Mouse (Mus musculus): ENCODE data around the gene Bcar3. TPM values are rescaled to one million over a fixed set of nuclear protein-coding genes. Genes with fewer than 3 reads are reported as not detected.
"Not testable (repeated sequence)": the region's sequence is repeated elsewhere in the genome, so short reads cannot be mapped to it uniquely, and the experiment has no call there.

Gene Bcar3
- total RNA-seq, 1 experiment from 2014 or later = 64.5 TPM

- no peak for ATAC-seq (ENCODE audit: extremely low read depth, insufficient number of reproducible peaks, low FRiP score, poor library complexity, severe bottlenecking)
Observed at GRCm38 (mm10) chr3:122371646-122372341, 77.9 kb downstream of the Bcar3 start.

GRCm38 (mm10) chr3:122372617-122373016, 78.7 kb downstream of the Bcar3 start:
- no peak for ATAC-seq (ENCODE audit: extremely low read depth, insufficient number of reproducible peaks, low FRiP score, poor library complexity, severe bottlenecking)

- no peak for ATAC-seq (ENCODE audit: extremely low read depth, insufficient number of reproducible peaks, low FRiP score, poor library complexity, severe bottlenecking)
Observed at GRCm38 (mm10) chr3:122376011-122376410, 82.1 kb downstream of the Bcar3 start.

DNA sequence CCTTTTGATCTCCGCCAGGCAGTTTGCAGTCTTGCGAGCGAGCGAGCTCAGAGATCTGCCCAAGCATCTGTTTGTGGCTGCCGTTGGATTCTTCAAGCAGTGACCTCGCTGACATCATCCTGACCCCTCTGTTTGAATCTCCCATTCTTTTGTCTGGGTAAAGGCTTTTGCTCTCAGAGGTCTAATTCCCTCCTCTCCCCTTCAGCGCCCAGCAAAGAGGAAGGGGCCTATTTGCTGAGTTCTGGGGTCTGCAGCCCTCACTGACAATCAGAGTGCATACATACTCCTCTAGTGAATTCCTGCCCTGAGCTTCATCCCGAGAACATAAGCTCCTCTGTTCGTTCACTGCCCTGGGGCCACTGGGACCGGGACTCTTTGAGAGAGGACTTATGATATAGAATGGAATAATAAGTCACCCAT, 82.5 kb downstream of the Bcar3 start:
- ATAC-seq (ENCODE audit: extremely low read depth, insufficient number of reproducible peaks, low FRiP score, poor library complexity, severe bottlenecking) = no peak

DNA sequence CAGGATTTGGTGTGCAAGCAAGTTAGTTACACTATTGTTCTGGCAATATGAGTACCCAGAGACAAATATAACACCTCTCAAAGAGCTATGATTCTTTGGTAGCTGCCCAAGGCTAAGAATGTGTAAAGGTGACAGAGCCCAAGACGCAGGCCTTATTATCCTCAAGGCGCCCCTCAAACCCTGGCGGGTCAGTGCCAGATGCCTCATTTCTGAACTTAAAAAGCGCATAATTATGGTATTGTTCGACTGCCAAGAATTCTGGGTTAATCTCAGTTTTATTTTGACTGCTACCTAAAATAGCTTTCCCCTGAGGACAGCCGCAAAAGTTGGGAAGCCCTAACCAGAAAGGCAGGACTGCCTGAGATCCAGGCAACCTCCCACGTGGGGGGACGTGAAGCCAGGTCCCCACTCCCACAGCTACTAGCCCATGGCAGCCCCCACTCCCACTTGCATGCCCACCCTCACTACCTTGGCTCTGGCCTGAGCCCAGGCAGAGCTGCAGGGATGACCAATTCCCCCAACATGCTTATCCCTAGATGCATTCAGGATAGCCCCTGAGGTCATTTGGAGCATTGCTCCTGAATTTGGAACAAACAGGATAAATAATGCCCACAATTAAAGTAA, 83.0 kb downstream of the Bcar3 start:
- no peak for ATAC-seq (ENCODE audit: extremely low read depth, insufficient number of reproducible peaks, low FRiP score, poor library complexity, severe bottlenecking)

DNA sequence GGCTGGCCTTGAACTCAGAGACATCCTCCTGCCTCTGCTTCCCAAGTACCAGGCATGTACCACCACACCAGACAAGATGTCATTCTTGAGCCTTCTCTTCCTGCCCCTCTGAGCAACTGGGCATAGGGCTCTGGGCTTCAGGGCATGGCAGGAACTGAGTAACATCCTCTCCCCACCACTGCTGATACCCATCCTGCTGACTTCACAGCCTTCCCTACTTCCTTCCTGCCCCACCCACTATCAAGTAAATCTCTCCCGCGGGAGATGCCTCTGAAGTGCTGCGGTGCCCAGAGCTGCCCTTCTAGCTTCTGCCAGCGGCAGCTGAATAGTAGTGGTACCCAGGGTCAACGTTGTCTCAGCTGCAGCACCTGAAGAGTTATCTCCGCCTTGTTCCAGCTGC, 84.7 kb downstream of the Bcar3 start:
- peak; percentile 42; the same call in 1 of the 2 replicates for ATAC-seq (ENCODE audit: extremely low read depth, insufficient number of reproducible peaks, low FRiP score, poor library complexity, severe bottlenecking)

- no peak for ATAC-seq (ENCODE audit: extremely low read depth, insufficient number of reproducible peaks, low FRiP score, poor library complexity, severe bottlenecking)
Observed at GRCm38 (mm10) chr3:122380776-122381175, 86.8 kb downstream of the Bcar3 start.

DNA sequence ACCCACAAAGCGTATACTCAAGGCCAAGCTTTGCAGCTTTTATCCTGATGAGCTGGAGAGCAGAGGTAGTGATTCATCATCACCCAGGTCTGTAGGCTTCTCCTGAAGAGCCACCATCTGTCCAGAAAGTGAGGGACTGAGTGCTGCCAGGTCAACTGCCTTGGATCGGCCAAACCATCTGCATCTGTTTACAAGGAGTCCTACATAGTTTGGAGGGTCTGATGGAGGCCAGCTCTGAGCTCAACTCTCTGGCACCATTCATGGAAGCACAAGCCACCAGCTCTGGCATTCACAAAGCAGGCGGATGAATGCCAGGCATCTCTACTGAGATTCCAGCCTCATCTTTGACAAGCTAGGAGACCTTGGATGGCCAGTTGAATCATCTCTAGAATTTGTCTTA, 87.7 kb downstream of the Bcar3 start:
- no peak for ATAC-seq (ENCODE audit: extremely low read depth, insufficient number of reproducible peaks, low FRiP score, poor library complexity, severe bottlenecking)

DNA sequence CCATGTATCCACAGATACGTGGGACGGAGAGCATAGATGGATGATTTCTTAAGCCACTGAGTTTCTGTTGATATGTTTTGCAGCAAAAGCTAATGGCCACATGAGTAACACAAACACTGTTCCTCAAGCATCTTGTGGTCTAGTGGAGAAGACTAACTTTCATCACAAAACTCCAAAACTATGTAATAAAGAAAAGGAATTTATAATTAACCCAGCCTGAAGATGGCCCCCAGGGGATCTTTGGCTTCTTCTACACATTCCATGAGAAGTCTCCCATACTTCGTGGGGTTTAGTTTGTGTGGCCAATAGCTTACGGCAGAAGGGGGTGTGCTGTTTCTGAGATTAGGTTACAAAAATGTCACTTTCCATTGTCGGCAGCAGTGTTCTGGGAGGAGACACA, 92.5 kb downstream of the Bcar3 start:
- ATAC-seq (ENCODE audit: extremely low read depth, insufficient number of reproducible peaks, low FRiP score, poor library complexity, severe bottlenecking) = no peak

- no peak for ATAC-seq (ENCODE audit: extremely low read depth, insufficient number of reproducible peaks, low FRiP score, poor library complexity, severe bottlenecking)
Observed at GRCm38 (mm10) chr3:122387771-122388170, 93.8 kb downstream of the Bcar3 start.

- no peak for ATAC-seq (ENCODE audit: extremely low read depth, insufficient number of reproducible peaks, low FRiP score, poor library complexity, severe bottlenecking)
Observed at GRCm38 (mm10) chr3:122389972-122390371, 96.0 kb downstream of the Bcar3 start.

GRCm38 (mm10) chr3:122391098-122391497, 97.2 kb downstream of the Bcar3 start:
- no peak for ATAC-seq (ENCODE audit: extremely low read depth, insufficient number of reproducible peaks, low FRiP score, poor library complexity, severe bottlenecking)

DNA sequence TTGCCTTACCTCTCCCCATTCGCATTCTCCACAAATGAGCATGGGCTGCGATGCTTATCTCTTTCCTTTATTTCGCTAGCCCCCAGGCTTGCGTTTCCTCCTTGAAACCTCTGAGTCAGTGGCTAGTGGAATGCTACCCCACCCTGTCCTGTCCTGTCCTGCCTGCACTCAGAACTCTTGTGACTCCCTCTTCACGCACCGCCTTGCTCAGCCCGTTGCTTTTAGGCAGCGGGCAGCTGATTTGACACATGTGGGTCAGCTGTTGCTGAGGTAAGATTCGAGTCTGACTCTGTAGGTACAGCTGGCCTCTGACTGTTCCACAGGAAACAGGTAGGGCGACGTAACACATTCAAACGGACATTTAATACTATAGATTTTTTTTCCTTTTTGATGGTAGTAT, 97.9 kb downstream of the Bcar3 start:
- ATAC-seq (ENCODE audit: extremely low read depth, insufficient number of reproducible peaks, low FRiP score, poor library complexity, severe bottlenecking) = peak; percentile 37; the same call in 1 of the 2 replicates

DNA sequence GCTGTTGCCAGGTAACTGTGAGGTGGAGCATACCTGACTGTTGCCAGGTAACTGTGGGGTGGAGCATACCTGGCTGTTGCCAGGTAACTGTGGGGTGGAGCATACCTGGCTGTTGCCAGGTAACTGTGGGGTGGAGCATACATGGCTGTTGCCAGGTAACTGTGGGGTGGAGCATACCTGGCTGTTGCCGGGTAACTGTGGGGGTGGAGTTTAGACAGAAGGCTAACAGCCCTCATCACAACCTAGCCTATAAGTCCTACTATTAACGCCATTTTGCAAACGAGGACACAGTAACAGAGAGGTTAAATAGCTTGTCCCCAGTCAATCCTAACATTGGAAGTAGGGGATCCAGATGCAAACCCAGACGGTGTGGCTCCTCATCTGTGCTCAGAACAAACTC, 99.5 kb downstream of the Bcar3 start:
- ATAC-seq (ENCODE audit: extremely low read depth, insufficient number of reproducible peaks, low FRiP score, poor library complexity, severe bottlenecking) = not testable (repeated sequence)

DNA sequence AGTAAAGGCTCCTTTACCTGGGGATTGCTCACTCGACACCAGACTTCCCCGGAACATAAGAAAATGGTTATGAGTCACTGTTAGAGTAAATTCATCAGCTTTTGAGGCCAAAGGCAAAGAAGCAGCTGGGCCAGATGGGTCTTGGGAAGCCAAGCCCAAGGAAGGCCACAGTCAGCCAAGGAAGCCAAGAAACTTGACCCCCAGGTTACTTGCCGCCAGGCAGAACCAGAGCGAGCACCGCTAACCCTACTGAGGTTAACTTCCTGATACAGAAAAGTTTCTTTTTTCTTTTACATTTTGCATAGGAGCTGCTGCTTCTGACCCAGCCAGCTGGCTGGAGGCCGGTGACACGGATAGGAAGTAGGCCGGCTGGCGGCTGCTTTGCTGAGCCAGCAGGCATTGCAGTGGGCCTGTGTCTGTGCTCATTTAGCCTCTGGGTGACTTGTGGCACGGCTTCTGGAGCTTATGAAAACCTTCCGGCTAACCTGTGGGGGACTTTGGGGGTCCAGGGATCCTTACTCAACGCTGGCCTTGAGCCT, 100.0 kb downstream of the Bcar3 start:
- peak; percentile 30; the same call in 1 of the 2 replicates for ATAC-seq (ENCODE audit: extremely low read depth, insufficient number of reproducible peaks, low FRiP score, poor library complexity, severe bottlenecking)

GRCm38 (mm10) chr3:122396957-122397356, 103.0 kb downstream of the Bcar3 start:
- no peak for ATAC-seq (ENCODE audit: extremely low read depth, insufficient number of reproducible peaks, low FRiP score, poor library complexity, severe bottlenecking)

GRCm38 (mm10) chr3:122397401-122397800, 103.5 kb downstream of the Bcar3 start:
- ATAC-seq (ENCODE audit: extremely low read depth, insufficient number of reproducible peaks, low FRiP score, poor library complexity, severe bottlenecking) = no peak; the same call in 1 of the 2 replicates

GRCm38 (mm10) chr3:122401011-122401410, 107.1 kb downstream of the Bcar3 start:
- ATAC-seq (ENCODE audit: extremely low read depth, insufficient number of reproducible peaks, low FRiP score, poor library complexity, severe bottlenecking) = no peak

DNA sequence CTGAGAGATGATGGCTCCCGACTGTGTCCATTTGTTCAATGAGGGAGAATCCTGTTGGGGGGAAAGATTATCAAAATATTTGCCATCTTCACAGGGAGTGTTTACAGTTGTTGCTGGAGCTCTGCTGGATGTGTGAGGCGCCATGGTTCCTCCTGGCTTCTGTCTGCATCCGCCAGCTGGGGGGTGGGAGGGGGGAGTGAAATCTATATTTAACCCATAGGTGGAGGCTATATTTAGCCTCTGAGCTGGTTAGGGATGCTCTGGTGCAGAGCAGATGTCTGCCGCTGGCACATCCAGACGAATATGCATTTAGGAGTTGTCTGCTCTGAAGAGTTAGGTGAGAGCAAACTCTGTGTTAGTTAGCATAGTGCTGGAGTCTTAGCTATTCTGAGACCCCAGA, 108.2 kb downstream of the Bcar3 start:
- no peak for ATAC-seq (ENCODE audit: extremely low read depth, insufficient number of reproducible peaks, low FRiP score, poor library complexity, severe bottlenecking)

DNA sequence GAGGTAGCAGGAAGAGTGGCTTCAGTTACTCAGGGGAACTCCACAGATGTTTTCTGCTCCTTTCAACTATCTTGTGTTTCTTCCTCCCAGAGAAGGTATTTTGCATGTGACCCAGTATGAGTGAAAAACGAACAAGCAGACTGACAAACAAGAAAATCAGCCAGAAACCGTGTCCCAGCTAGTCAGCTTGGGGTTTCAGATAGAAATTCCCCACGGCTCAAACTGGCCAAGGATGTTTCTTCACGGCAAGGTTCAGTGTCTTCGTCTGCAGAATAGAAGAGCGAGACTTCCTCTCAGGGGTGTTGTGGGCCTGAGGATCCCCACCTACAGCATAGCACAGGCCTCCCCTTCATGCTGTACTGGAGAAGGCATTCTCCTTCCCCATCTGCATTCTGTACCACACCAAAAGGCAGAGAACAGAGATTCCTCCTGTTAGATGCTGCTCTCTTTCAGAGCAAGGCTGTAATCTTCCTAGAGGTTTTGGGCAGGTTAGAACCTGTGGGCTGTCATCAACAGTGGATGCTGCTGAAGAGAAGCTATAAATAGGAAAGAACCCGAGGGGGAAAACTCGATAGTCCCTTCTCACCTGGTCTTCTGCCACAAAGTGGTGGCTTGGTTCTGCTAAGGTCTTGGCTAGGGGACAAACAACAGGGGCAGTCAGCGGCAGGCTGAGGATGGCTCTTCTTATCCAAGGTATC, 110.1 kb downstream of the Bcar3 start:
- peak; percentile 51 for ATAC-seq (ENCODE audit: extremely low read depth, insufficient number of reproducible peaks, low FRiP score, poor library complexity, severe bottlenecking)
